Mouse (Mus musculus) mouse embryonic stem cell (cell line): ENCODE measurements around the gene Klhl5.

Source experiments
- in situ Hi-C, 2 experiments: fragments of 300-500 bp; cut with MboI; formaldehyde crosslinking; loops; 1 replicate in 1 of 2; 3 replicates in 1 of 2; pipeline ENCODE4 v1.14.3; 2019 to 2020; ENCODE audit warnings: low sequenced_read_pairs in 2 of 2, low pct_unique_long_range_greater_than_20kb in 1 of 2, mixed read lengths in 1 of 2; ENCODE audit not compliant: unreplicated experiment in 1 of 2

Gene Klhl5

DNA sequence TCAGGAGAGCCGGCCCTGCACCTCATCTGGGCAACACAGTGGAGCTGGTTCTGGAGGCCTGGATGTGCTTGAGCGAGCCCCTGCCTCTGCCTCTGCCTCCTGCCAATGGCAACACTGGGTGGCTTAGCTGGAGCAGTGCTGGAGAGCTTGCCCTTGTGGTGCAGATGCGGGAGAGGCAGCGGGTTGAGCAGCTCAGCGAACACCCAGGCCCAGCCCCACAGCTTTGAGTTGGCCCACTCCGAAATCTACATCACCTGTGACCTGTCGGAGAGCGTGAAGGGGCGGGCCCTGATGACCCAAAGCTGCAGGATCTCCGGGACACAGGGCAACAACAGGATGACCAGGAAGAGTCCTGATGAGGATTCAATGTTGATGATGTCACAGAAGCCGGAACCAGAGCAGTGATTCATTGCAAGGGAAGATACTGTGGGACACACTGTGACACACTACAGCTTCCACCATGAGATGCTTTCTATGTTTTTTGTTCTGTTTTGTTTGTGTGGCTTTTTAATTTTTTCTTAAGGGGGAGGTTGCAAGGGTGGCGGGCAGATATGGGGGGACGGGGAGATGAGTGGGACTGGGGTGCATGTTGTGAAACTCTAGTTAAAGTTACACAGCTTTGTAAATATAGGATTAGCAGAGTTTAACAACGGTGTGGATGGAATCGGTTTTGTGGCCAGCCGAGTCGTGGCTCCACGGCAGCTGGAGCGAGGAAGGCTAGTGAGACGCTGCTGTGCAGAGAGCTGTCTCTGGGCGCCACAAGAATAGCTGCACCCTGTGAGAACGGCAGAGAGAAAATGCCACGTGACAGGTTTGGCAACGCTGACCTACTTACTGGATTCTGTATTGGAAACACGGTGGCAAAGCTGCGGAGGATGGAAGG, 67.9 kb downstream of the Klhl5 start:
- in situ Hi-C loops: no loop called here

GRCm38 (mm10) chr5:65175918-65176484, 68.7 kb downstream of the Klhl5 start:
- in situ Hi-C loops: no loop called here

- in situ Hi-C loops: no loop called here
Observed at GRCm38 (mm10) chr5:65177026-65177514, 69.7 kb downstream of the Klhl5 start.

- in situ Hi-C loops: no loop called here
Observed at GRCm38 (mm10) chr5:65178477-65178876, 71.1 kb downstream of the Klhl5 start.

DNA sequence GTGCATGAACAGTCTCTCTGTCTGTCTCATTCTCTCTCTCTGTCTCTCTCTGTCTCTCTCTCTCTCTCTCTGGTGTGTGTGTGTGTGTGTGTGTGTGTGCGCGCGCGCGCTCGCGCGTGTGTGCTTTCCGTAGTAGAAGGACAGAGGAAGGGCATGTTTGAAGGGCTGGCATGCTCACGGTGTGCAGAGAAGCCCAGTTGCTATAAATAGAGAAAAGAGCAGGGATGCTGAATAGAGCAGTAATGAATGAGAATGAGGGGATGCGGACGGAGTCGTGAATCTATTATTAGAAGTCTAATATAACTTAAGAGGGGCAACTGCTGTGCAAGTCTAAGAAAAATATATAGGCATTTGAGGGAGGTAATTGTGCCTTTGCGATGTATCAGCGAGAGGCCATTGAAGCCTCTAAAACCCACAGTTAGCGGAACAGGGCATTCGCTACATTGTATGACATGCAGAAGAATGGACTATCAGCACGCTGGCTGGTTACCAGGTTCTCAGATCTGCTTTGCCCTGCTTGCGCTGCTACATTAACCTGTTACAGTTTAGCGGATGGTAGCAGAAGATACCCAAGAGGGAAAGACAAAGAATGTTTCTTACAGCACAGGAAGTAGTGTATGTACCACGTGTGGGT, 73.9 kb downstream of the Klhl5 start:
- in situ Hi-C loops: no loop called here

- in situ Hi-C loops: no loop called here
Observed at GRCm38 (mm10) chr5:65181794-65182169, 74.4 kb downstream of the Klhl5 start.

GRCm38 (mm10) chr5:65182268-65182667, 74.9 kb downstream of the Klhl5 start:
- in situ Hi-C loops: no loop called here

DNA sequence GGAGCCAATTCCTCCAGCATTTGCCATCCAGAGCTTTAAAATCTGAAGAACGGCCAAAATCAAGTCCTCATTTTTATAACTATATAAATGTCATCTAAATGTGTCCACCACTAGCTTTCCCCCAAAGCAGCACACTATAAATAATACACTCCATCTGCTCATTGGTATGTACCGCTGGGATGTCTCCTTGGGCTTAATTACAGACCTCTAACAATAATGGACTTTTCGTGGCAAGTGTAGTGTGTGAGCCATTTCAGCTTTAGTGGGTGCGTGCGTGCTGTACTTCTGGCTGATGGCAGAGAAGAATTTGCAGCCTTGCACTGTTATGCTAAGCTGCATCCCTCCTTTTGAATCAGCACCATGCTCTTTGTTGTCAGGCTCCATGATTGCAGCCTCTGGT, 84.3 kb downstream of the Klhl5 start:
- in situ Hi-C loops: no loop called here

GRCm38 (mm10) chr5:65194441-65194840, 87.1 kb downstream of the Klhl5 start:
- in situ Hi-C loops: no loop called here

- in situ Hi-C loops: loop anchor here in 1 of 2 experiments (10.0 kb wide), 1 partner anchor 315 kb away; no protein-coding TSS in a partner anchor
Observed at GRCm38 (mm10) chr5:65199346-65200128, 92.2 kb downstream of the Klhl5 start, which contains the start of gene Wdr19. Wdr19 (plus strand) TSS chr5:65199696.

DNA sequence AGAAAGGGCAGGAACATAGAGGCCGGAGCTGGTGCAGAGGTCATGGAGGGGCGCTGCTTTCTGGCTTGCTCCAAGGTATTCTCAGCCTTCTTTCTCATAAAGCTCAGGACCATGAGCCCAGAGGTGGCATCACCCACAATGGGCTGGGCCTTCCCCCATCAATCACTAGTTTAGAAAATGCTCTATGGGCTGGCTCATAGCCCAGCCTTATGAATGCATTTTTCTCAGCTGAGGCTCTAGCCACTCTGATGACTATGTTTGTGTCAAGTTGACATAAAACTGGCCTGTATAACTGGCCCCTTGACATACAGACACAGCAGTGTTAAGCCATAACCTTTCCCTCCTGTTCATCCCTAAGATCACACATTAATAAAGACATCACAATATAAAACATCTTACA, 97.4 kb downstream of the Klhl5 start:
- in situ Hi-C loops: loop anchor here in 1 of 2 experiments (10.0 kb wide), 1 partner anchor 320 kb away; no protein-coding TSS in a partner anchor

- in situ Hi-C loops: no loop called here
Observed at GRCm38 (mm10) chr5:65213321-65213720, 106.0 kb downstream of the Klhl5 start.
